Mouse (Mus musculus) hindbrain, embryonic 16.5 days (tissue): ENCODE data around the gene Mgst3. TPM values are rescaled to one million over a fixed set of nuclear protein-coding genes. Genes with fewer than 3 reads are reported as not detected.

Source experiments
- ATAC-seq: fragments of 200-750 bp; cut with Nextera tagmentation; 2 replicates; pipeline ENCODE4 v1.8.0; 2017; ENCODE audit warnings: moderate TSS enrichment, moderate library complexity
- H3K27ac ChIP-seq: fragments of 300-500 bp; sonication (generic); 2 replicates; pipeline ENCODE4 v1.5.1; 2014; ENCODE audit warnings: low read depth, mild to moderate bottlenecking, control low read depth, low read length, moderate library complexity
- H3K27me3 ChIP-seq: fragments of 300-500 bp; sonication (generic); replicated peaks from 2 replicates; pipeline ENCODE4 v1.6.1; 2014; ENCODE audit warnings: low read length; ENCODE audit not compliant: control insufficient read depth, insufficient read depth
- H3K36me3 ChIP-seq: fragments of 300-500 bp; sonication (generic); 2 replicates; pipeline ENCODE4 v1.6.1; 2014; ENCODE audit warnings: mild to moderate bottlenecking, low read length, moderate library complexity, mixed read lengths; ENCODE audit not compliant: control insufficient read depth, insufficient read depth
- H3K4me1 ChIP-seq: fragments of 300-500 bp; sonication (generic); 2 replicates; pipeline ENCODE4 v1.6.1; 2014; ENCODE audit warnings: low read depth, low read length; ENCODE audit not compliant: control insufficient read depth, insufficient read depth
- H3K4me2 ChIP-seq: fragments of 300-500 bp; sonication (generic); 2 replicates; pipeline ENCODE4 v1.6.1; 2014; ENCODE audit warnings: mild to moderate bottlenecking, low read length, control low read depth, moderate library complexity
- H3K4me3 ChIP-seq: fragments of 300-500 bp; sonication (generic); 2 replicates; pipeline ENCODE4 v1.5.1; 2014; ENCODE audit warnings: mild to moderate bottlenecking, low read length, control low read depth, moderate library complexity
- H3K9ac ChIP-seq: fragments of 300-500 bp; sonication (generic); 2 replicates; pipeline ENCODE4 v1.6.1; 2014; ENCODE audit warnings: low read depth, mild to moderate bottlenecking, control low read depth, low read length, moderate library complexity
- H3K9me3 ChIP-seq: fragments of 300-500 bp; sonication (generic); 2 replicates; pipeline ENCODE4 v1.6.1; 2014; ENCODE audit warnings: mild to moderate bottlenecking, low read length, moderate library complexity; ENCODE audit not compliant: control insufficient read depth
- WGBS: fragments of 180-500 bp; shearing (Covaris S2); extraction: QIAGEN DNeasy Blood & Tissue Kit; methylation state at CpG from one replicate; pipeline ENCODE4 v1.1.7; 2014; 5-methylcytosine and 5-hydroxymethylcytosine counted together
- polyA plus RNA-seq: library from polyadenylated mRNA; unstranded; fragments of >200 nt; fragmentation: Nextera tagmentation; extraction: Ambion mirVana; gene quantifications from 2 replicates; pipeline ENCODE4 v1.2.1, GENCODE M21; 2015

Mgst3 gene
- polyA plus RNA-seq, 1 experiment from 2014 or later: 237 TPM

GRCm38 (mm10) chr1:167422501-167423240 is 29.0 kb upstream of the Mgst3 start:
- Histone ChIP-seq H3K27ac (no peak overlapping the region), H3K27me3 (no peaks in the 10 kb centered on the region), H3K4me2 (no peak overlapping the region), H3K36me3 (no peaks in the 10 kb centered on the region), H3K4me3 (no peak overlapping the region), H3K9me3 (no peaks in the 10 kb centered on the region), H3K4me1 (no peaks in the 10 kb centered on the region), H3K9ac (no peak overlapping the region)
- WGBS: 81% methylated on average over 11 of the region's 11 CpGs
- ATAC-seq: no peak

GRCm38 (mm10) chr1:167414846-167415245 is 21.2 kb upstream of the Mgst3 start:
- no peaks in the 10 kb centered on the region; the same call in 1 of the 2 replicates for H3K27me3 ChIP-seq
- no peak overlapping the region for H3K4me2 ChIP-seq
- H3K9me3 ChIP-seq: no peaks in the 10 kb centered on the region
- WGBS: 5% methylated on average over 7 of the region's 7 CpGs
- no peak overlapping the region for H3K27ac ChIP-seq
- H3K4me1 ChIP-seq: no peaks in the 10 kb centered on the region
- no peaks in the 10 kb centered on the region for H3K36me3 ChIP-seq
- H3K4me3 ChIP-seq: no peak overlapping the region
- 0 out of 2 replicates have a peak, but pooled peaks have one; percentile 45 for ATAC-seq
- no peak overlapping the region for H3K9ac ChIP-seq

- WGBS: 82% methylated on average over 12 of the region's 12 CpGs
- Histone ChIP-seq H3K4me3 (no peak overlapping the region), H3K27me3 (no peaks in the 10 kb centered on the region; the same call in 1 of the 2 replicates), H3K27ac (no peak overlapping the region), H3K9ac (no peak overlapping the region), H3K4me2 (no peak overlapping the region), H3K36me3 (no peaks in the 10 kb centered on the region), H3K9me3 (no peaks in the 10 kb centered on the region), H3K4me1 (no peaks in the 10 kb centered on the region)
- no peak for ATAC-seq
Measured at GRCm38 (mm10) chr1:167411991-167412715, 18.5 kb upstream of the Mgst3 start.

GRCm38 (mm10) chr1:167409601-167410000 is 16.0 kb upstream of the Mgst3 start:
- 82% methylated on average over 4 of the region's 4 CpGs for WGBS
- H3K4me1 ChIP-seq: no peaks in the 10 kb centered on the region
- no peaks in the 10 kb centered on the region for H3K36me3 ChIP-seq
- H3K27ac ChIP-seq: no peak overlapping the region
- no peaks in the 10 kb centered on the region; the same call in 1 of the 2 replicates for H3K27me3 ChIP-seq
- no peak overlapping the region for H3K4me2 ChIP-seq
- no peak overlapping the region for H3K9ac ChIP-seq
- H3K9me3 ChIP-seq: no peaks in the 10 kb centered on the region
- no peak for ATAC-seq
- H3K4me3 ChIP-seq: no peak overlapping the region

GRCm38 (mm10) chr1:167405237-167405636 is 11.6 kb upstream of the Mgst3 start:
- no peaks in the 10 kb centered on the region; the same call in 1 of the 2 replicates for H3K27me3 ChIP-seq

GRCm38 (mm10) chr1:167393281-167393680 is 360 bp downstream of the Mgst3 start:
- 0% methylated on average over 15 of the region's 15 CpGs for WGBS
- ATAC-seq: peak; percentile 65
- peak overlapping the region; percentile 76 for H3K9ac ChIP-seq

More at GRCm38 (mm10) chr1:167405237-167405636, 11.6 kb upstream of the Mgst3 start:
- no peak overlapping the region for H3K4me3 ChIP-seq
- H3K9me3 ChIP-seq: no peaks in the 10 kb centered on the region
- no peak overlapping the region for H3K27ac ChIP-seq
- H3K4me2 ChIP-seq: no peak overlapping the region
- H3K4me1 ChIP-seq: no peaks in the 10 kb centered on the region
- no peak overlapping the region for H3K9ac ChIP-seq
- WGBS: 87% methylated on average over 4 of the region's 4 CpGs
- no peaks in the 10 kb centered on the region for H3K36me3 ChIP-seq
- no peak for ATAC-seq

GRCm38 (mm10) chr1:167392687-167393086 is 954 bp downstream of the Mgst3 start:
- Histone ChIP-seq H3K9me3 (no peaks in the 10 kb centered on the region), H3K4me3 (peak overlapping the region; percentile 77), H3K36me3 (no peaks in the 10 kb centered on the region), H3K4me2 (peak overlapping the region; percentile 90), H3K27me3 (no peaks in the 10 kb centered on the region), H3K4me1 (peaks cover 6% of the 10 kb centered on the region), H3K27ac (peak overlapping the region; percentile 20; the same call in 1 of the 2 replicates), H3K9ac (peak overlapping the region; percentile 76)
- ATAC-seq: no peak
- 5% methylated on average over 8 of the region's 8 CpGs for WGBS

More at GRCm38 (mm10) chr1:167393281-167393680, 360 bp downstream of the Mgst3 start:
- H3K9me3 ChIP-seq: no peaks in the 10 kb centered on the region
- H3K4me3 ChIP-seq: peak overlapping the region; percentile 77
- peak overlapping the region; percentile 90 for H3K4me2 ChIP-seq
- H3K4me1 ChIP-seq: peaks cover 6% of the 10 kb centered on the region
- no peaks in the 10 kb centered on the region for H3K36me3 ChIP-seq
- peak overlapping the region; percentile 82 for H3K27ac ChIP-seq
- no peaks in the 10 kb centered on the region for H3K27me3 ChIP-seq

- 60% methylated on average over 2 of the region's 2 CpGs for WGBS
- Histone ChIP-seq H3K36me3 (no peaks in the 10 kb centered on the region), H3K4me3 (peak overlapping the region; percentile 77), H3K27me3 (no peaks in the 10 kb centered on the region), H3K9me3 (no peaks in the 10 kb centered on the region), H3K27ac (no peak overlapping the region), H3K4me2 (peak overlapping the region; percentile 90), H3K4me1 (peaks cover 6% of the 10 kb centered on the region), H3K9ac (peak overlapping the region; percentile 76)
- ATAC-seq: no peak
Measured at GRCm38 (mm10) chr1:167392031-167392640, 1.5 kb downstream of the Mgst3 start.

GRCm38 (mm10) chr1:167391241-167391640 is 2.4 kb downstream of the Mgst3 start:
- Histone ChIP-seq H3K9ac (no peak overlapping the region), H3K4me3 (no peak overlapping the region), H3K27me3 (no peaks in the 10 kb centered on the region), H3K36me3 (no peaks in the 10 kb centered on the region), H3K27ac (no peak overlapping the region), H3K4me1 (peaks cover 6% of the 10 kb centered on the region), H3K9me3 (no peaks in the 10 kb centered on the region), H3K4me2 (no peak overlapping the region)
- WGBS: 74% methylated on average over 6 of the region's 6 CpGs
- ATAC-seq: no peak
